Mouse (Mus musculus) midbrain, embryonic 14.5 days (tissue): ENCODE data around the gene Dtx3l. TPM values are rescaled to one million over a fixed set of nuclear protein-coding genes. Genes with fewer than 3 reads are reported as not detected.
"Not testable (repeated sequence)": the region's sequence is repeated elsewhere in the genome, so short reads cannot be mapped to it uniquely, and the experiment has no call there.

Experiments used
- ATAC-seq: fragments of 200-750 bp; cut with Nextera tagmentation; 2 replicates; pipeline ENCODE4 v1.8.0; 2017; ENCODE audit warnings: moderate number of reproducible peaks, moderate library complexity; ENCODE audit not compliant: low FRiP score, low TSS enrichment
- DNase-seq: peaks from one replicate; pipeline ENCODE4 v3.0.0-alpha.2; 2015
- H3K27ac ChIP-seq: fragments of 300-500 bp; sonication (generic); replicated peaks from 2 replicates; pipeline ENCODE4 v1.5.1; 2014; ENCODE audit warnings: mild to moderate bottlenecking, low read depth, low read length, moderate library complexity
- H3K27me3 ChIP-seq: fragments of 300-500 bp; sonication (generic); 2 replicates; pipeline ENCODE4 v1.6.1; 2014; ENCODE audit warnings: low read length, control low read depth, mixed read lengths; ENCODE audit not compliant: control insufficient read depth, insufficient read depth
- H3K36me3 ChIP-seq: fragments of 300-500 bp; sonication (generic); 2 replicates; pipeline ENCODE4 v1.6.1; 2014; ENCODE audit warnings: low read length, control low read depth; ENCODE audit not compliant: control insufficient read depth, insufficient read depth
- H3K4me1 ChIP-seq: fragments of 300-500 bp; sonication (generic); 2 replicates; pipeline ENCODE4 v1.6.1; 2014; ENCODE audit warnings: mild to moderate bottlenecking, antibody characterized with exemption, low read length, control low read depth; ENCODE audit not compliant: control insufficient read depth, insufficient read depth
- H3K4me2 ChIP-seq: fragments of 300-500 bp; sonication (generic); 2 replicates; pipeline ENCODE4 v1.6.1; 2014; ENCODE audit warnings: mild to moderate bottlenecking, low read length, moderate library complexity
- H3K4me3 ChIP-seq: fragments of 300-500 bp; sonication (generic); replicated peaks from 2 replicates; pipeline ENCODE4 v1.5.1; 2014; ENCODE audit warnings: low read depth, low read length
- H3K9ac ChIP-seq: fragments of 300-500 bp; sonication (generic); replicated peaks from 2 replicates; pipeline ENCODE4 v1.6.1; 2014; ENCODE audit warnings: mild to moderate bottlenecking, low read length, moderate library complexity
- H3K9me3 ChIP-seq: fragments of 300-500 bp; sonication (generic); 2 replicates; pipeline ENCODE4 v1.6.1; 2016; ENCODE audit warnings: low read length, control low read depth, mixed read lengths; ENCODE audit not compliant: control insufficient read depth
- WGBS: fragments of 180-500 bp; shearing (Covaris S2); extraction: QIAGEN DNeasy Blood & Tissue Kit; methylation state at CpG from one replicate; pipeline ENCODE4 v1.1.7; 2014; 5-methylcytosine and 5-hydroxymethylcytosine counted together
- polyA plus RNA-seq: library from polyadenylated mRNA; unstranded; fragments of >200 nt; fragmentation: Nextera tagmentation; extraction: Ambion mirVana; gene quantifications from 2 replicates; pipeline ENCODE4 v1.2.1, GENCODE M21; 2014

Dtx3l gene
- polyA plus RNA-seq, result 0.55 and 2.8 TPM in 2 replicates

DNA sequence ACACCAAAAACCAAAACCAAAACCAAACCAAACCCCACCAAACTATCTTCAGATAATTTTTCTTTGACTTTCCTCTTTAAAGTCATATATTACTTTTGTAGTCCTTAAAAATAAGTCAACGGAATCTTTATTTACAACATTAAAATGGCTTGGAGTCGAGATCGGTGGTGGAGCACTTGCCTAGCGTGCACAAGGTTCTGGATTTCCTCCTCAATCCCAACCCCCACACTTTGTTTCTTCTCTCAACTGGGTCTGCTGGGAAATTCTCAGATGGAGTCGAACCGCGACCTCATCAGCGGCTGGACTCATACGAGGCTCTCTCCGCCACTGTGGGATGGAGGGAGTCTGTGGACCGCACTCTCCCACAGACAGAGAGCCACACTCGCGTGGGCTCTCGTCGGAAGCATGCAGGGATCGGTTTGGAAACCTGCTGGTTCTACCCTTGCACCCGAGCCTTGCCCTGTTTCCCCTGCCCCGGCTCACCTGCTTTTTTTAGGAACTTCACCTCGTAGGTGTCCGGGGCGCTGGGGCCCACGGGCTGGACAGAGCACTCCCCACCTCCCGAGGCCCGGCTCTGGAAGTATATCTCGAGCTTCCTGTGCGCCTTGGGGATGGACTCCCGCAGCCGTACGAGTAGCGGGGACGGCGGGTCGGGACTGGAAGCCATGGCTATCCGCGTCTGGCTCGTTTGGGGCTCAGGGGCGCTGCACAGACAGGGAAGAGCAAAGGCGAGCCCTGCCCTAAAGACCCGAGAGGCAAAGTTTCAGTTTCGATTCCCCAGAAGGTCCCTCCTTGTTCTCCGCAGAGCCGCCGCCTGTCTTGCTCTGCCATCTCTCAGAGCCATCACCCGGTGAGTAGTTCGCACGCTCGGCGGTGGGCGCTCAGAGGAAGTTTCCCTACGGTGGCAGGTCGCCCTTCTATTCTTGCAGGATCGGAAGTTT, at the start of gene Dtx3l, which contains the start of gene Parp9:
TSS of gene Dtx3l (minus strand) at position 941 of the 941 bp plus-strand sequence.
TSS of gene Parp9 (plus strand) at position 260 of the 941 bp plus-strand sequence.
- Histone ChIP-seq H3K36me3 (no peaks in the 10 kb centered on the region), H3K4me1 (no peaks in the 10 kb centered on the region; the same call in 1 of the 2 replicates), H3K4me3 (peak within 1 kb of the TSS; percentile 46), H3K27me3 (no peaks in the 10 kb centered on the region; the same call in 1 of the 2 replicates), H3K9me3 (no peaks in the 10 kb centered on the region), H3K4me2 (peak within 1 kb of the TSS; percentile 70), H3K9ac (peak within 1 kb of the TSS; percentile 48), H3K27ac (no peak within 1 kb of the TSS)
- 2% methylated on average over 52 of the region's 52 CpGs for WGBS
- ATAC-seq (peak; percentile 37; the same call in 1 of the 2 replicates), DNase-seq (peak; percentile 58)

DNA sequence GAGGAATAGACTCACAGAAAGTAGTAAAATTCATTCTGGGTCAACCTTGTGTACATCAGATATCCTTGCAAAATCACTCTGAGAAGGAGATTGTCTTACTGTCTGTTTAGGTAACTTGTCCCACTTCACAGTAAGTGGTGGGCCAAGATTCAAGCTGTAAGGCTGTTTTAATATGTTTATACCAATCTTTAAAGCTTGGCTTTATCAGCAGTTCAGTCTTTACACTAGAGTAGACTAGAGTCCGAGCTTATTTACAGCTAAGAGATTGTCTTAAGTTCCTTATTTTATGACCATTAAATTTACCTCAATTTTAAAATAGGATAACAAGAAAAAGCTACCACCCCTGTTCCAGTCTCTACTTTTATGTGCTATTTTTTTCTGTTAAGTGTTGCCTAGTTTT, 49.0 kb upstream of the Dtx3l start:
- Histone ChIP-seq H3K27ac (no peak overlapping the region), H3K9me3 (no peaks in the 10 kb centered on the region), H3K36me3 (no peaks in the 10 kb centered on the region), H3K4me1 (peaks cover 5% of the 10 kb centered on the region), H3K4me3 (no peak overlapping the region), H3K27me3 (no peaks in the 10 kb centered on the region), H3K4me2 (no peak overlapping the region), H3K9ac (no peak overlapping the region)
- DNase-seq (no peak), ATAC-seq (no peak)
- 90% methylated on average over 1 of the region's 1 CpGs for WGBS

DNA sequence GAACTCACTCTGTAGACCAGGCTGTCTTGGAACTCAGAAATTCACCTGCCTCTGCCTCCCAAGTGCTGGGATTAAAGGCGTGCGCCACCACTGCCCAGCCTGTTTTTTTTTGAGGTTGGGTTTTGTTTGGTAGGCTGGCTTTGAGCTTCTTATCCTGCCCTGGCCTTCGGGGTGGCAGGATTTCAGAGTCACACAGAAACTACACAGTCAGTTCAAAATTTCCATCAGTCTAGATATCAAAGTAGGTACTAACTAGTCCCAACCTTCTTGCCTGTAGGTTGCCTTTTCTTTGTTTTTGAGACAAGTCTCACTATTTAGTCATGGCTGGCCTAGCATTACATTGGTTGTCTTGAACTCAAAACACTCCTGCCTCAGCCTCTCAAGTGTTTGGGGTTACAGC, 45.5 kb upstream of the Dtx3l start:
- peaks cover 4% of the 10 kb centered on the region for H3K27me3 ChIP-seq
- peak overlapping the region; percentile 79 for H3K4me2 ChIP-seq
- no peaks in the 10 kb centered on the region for H3K36me3 ChIP-seq
- peaks cover 4% of the 10 kb centered on the region; the same call in 1 of the 2 replicates for H3K9me3 ChIP-seq
- 61% methylated on average over 3 of the region's 3 CpGs for WGBS
- ATAC-seq (no peak), DNase-seq (no peak)
- H3K4me1 ChIP-seq, result peaks cover 7% of the 10 kb centered on the region
- peak overlapping the region; percentile 88 for H3K4me3 ChIP-seq
- no peak overlapping the region for H3K27ac ChIP-seq
- no peak overlapping the region for H3K9ac ChIP-seq

DNA sequence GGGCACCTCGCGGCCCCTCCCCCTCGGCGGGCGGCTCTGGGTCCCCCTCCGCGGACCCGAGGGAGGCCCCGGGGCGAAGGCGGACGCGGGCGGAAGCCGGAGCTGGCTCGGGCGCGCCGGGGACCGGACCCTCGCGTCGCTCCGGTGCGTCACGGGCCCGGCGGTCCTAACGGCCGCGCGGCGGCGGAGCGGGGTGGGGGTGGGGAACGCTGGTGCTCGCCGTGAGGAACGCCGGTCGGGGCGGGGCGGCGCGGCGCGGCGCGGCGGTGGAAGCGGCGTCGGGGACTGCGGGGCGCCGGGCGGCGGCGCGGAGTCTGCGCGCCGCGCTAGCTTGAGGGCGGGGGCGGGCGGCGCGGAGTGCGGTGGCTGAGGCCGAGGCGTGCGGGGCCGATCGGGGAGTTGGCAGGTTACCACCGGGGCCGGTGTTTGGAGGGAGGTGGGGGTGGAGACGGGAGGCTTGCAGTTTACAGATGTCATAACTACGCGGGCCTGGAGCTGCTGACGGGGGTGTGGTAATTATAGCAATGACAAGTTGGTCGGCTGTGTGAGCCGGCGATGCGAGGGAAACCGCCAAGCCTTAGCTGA, 44.7 kb upstream of the Dtx3l start:
- Histone ChIP-seq H3K4me3 (peak overlapping the region; percentile 88), H3K9ac (peak overlapping the region; percentile 88), H3K9me3 (peaks cover 4% of the 10 kb centered on the region; the same call in 1 of the 2 replicates), H3K36me3 (no peaks in the 10 kb centered on the region), H3K27ac (peak overlapping the region; percentile 99), H3K4me2 (peak overlapping the region; percentile 79), H3K4me1 (peaks cover 7% of the 10 kb centered on the region), H3K27me3 (peaks cover 4% of the 10 kb centered on the region)
- DNase-seq, result peak; percentile 81
- WGBS, result under 1% methylated on average over 83 of the region's 86 CpGs
- peak; percentile 82 for ATAC-seq

DNA sequence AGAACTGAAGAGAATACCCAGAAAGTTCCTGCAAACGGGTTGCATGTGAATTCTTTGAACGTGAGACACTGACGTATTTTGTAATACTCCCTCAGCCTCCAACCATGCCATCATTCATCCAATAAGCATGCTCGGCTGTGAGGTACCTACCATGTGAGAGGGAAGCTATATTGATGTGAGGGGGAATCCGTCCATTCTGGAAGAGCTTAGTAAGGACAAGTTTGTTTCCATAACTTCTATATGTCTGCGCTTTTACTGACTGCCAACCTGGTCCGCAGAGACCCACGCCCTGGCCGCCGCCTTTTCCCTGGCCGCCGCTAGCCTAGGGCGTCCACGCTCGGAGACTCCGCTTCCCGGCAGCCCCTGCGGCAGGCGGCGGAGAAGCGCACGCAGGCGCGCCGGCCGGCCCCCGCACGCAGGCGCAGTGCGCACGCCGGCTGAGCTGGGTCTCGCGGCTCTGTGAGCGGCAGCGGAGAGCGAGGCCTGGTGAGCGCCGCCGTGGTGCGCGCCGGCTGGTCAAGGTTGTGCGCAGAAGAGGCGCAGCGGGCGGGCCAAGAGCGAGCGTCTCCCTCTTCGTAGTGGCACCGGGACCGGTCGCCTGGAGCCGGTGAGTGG, 44.1 kb upstream of the Dtx3l start:
- Histone ChIP-seq H3K9ac (peak overlapping the region; percentile 88), H3K9me3 (peaks cover 4% of the 10 kb centered on the region; the same call in 1 of the 2 replicates), H3K27ac (peak overlapping the region; percentile 99), H3K4me3 (peak overlapping the region; percentile 88), H3K27me3 (peaks cover 4% of the 10 kb centered on the region), H3K4me1 (peaks cover 7% of the 10 kb centered on the region), H3K36me3 (no peaks in the 10 kb centered on the region), H3K4me2 (peak overlapping the region; percentile 79)
- under 1% methylated on average over 52 of the region's 54 CpGs for WGBS
- ATAC-seq, result peak; percentile 95
- DNase-seq, result peak; percentile 98

DNA sequence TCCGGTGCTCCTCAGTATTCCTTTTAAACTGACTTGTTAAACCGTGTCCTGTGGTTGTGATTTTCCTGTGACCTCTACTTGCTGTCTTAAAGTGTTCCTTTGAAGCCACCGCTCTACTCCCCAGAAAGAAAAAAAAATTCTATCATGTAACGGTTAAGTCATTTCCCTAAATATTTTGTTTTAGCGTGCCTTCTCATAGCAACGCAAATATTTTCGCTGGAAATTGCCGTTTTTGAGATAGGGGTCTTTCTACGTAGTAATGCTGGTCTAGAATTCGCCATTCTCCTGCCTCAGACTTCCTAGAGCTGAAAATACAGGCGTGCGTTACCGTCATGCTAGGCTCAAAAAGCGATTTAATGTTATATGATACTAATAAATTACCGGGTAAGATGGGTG, 43.6 kb upstream of the Dtx3l start:
- Histone ChIP-seq H3K27ac (peak overlapping the region; percentile 99), H3K9me3 (peaks cover 4% of the 10 kb centered on the region; the same call in 1 of the 2 replicates), H3K4me1 (peaks cover 7% of the 10 kb centered on the region), H3K4me3 (peak overlapping the region; percentile 88), H3K9ac (peak overlapping the region; percentile 88), H3K27me3 (peaks cover 4% of the 10 kb centered on the region), H3K36me3 (no peaks in the 10 kb centered on the region), H3K4me2 (peak overlapping the region; percentile 79)
- peak; percentile 6; the same call in 1 of the 2 replicates for ATAC-seq
- WGBS, result 6% methylated on average over 15 of the region's 15 CpGs
- DNase-seq, result no peak

DNA sequence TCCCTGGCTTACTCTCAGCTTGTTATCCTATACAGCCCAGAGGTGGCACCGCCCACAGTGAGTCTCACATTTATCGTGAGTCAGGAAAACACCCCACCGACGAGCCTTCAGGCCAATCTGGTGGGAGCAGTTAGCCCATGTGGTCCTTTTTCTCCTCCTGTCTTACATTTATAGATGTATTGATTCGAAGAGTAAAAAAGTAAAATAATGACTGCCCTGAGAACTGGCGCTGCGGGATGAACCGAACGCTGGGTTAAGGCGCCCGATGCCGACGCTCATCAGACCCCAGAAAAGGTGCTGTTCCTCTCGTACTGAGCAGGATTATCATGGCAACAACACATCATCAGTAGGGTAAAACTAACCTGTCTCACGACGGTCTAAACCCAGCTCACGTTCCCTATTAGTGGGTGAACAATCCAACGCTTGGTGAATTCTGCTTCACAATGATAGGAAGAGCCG, 42.4 kb upstream of the Dtx3l start:
- ATAC-seq (peak; percentile 71), DNase-seq (peak; percentile 100)
- Histone ChIP-seq H3K36me3 (no peaks in the 10 kb centered on the region), H3K4me3 (no peak overlapping the region), H3K27ac (no peak overlapping the region), H3K9me3 (peaks cover 4% of the 10 kb centered on the region; the same call in 1 of the 2 replicates), H3K4me2 (no peak overlapping the region), H3K27me3 (peaks cover 4% of the 10 kb centered on the region), H3K9ac (no peak overlapping the region), H3K4me1 (peaks cover 7% of the 10 kb centered on the region)
- 47% methylated on average over 19 of the region's 19 CpGs for WGBS

DNA sequence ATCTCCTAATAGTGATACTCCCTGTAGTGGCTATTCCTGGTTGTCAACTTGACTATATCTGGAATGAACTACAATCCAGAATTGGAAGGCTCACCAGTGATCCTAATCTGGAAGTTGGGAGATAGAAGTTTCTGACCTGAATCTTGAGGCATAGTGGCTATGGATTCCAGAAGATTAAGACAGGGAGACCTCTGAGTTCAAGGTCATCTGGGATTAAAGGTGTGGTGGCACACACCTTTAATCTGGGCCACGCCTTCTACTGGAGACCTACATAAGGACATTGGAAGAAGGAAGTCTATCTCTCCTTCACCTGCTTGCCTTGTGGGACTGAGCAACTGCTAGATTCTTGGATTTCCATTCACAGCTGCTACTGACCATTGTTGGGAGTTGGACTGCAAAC, 39.5 kb upstream of the Dtx3l start, which contains the start of gene Kpna1:
TSS of gene Kpna1 (plus strand) at position 301 of the 400 bp plus-strand sequence.
- not testable (repeated sequence) for H3K9ac ChIP-seq, H3K27me3 ChIP-seq, H3K4me2 ChIP-seq, H3K9me3 ChIP-seq, DNase-seq, ATAC-seq, H3K4me3 ChIP-seq, H3K27ac ChIP-seq, H3K36me3 ChIP-seq, H3K4me1 ChIP-seq
- WGBS, result 90% methylated on average over 1 of the region's 1 CpGs
